Mouse (Mus musculus): ENCODE results near the gene Dcaf15. TPM values are rescaled to one million over a fixed set of nuclear protein-coding genes. Genes with fewer than 3 reads are reported as not detected.

The Dcaf15 gene
- polyA plus RNA-seq, 1 experiment from 2014 or later: 10.8 TPM

DNA sequence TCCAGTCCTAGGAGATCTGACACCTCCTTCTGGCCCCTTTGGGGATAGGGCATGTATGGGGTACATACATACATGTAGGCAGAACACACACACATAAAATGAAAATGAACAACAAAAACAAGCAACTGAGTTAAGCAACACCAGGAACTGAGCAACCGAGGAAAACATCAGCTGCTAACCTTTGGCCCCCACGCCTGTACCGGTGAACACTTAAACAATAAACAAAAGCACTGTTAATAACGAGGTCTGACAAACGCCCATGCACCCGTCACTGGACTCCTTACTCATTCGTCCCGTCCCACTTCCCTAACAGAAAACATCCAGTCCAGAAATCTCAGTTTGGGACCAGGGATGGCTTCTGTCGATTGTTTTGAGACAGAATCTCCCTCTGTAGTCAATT is 15.3 kb downstream of the Dcaf15 start:
- peaks cover 80% of the 10 kb centered on the region for H3K36me3 ChIP-seq (ENCODE audit: control insufficient read depth, insufficient read depth, low read length)
- H3K9me3 ChIP-seq (ENCODE audit: control insufficient read depth, low read length): no peaks in the 10 kb centered on the region
- H3K4me1 ChIP-seq (replicated peaks; ENCODE audit: control insufficient read depth, insufficient read depth, low read length): no peaks in the 10 kb centered on the region
- 80% methylated on average over 9 of the region's 9 CpGs for WGBS
- no peak overlapping the region for H3K4me3 ChIP-seq (ENCODE audit: low read depth, low read length)
- H3K9ac ChIP-seq (ENCODE audit: low read length): no peak overlapping the region
- ATAC-seq (replicated peaks; ENCODE audit: low FRiP score, low TSS enrichment, low read depth) (no peak), DNase-seq (ENCODE audit: low spot score) (no peak)
- no peaks in the 10 kb centered on the region for H3K27me3 ChIP-seq (replicated peaks; ENCODE audit: control insufficient read depth, insufficient read depth, low read length)
- H3K4me2 ChIP-seq (ENCODE audit: low read length): no peak overlapping the region
- H3K27ac ChIP-seq (ENCODE audit: low read depth): no peak overlapping the region

- no peaks in the 10 kb centered on the region for H3K9me3 ChIP-seq (ENCODE audit: control insufficient read depth, low read length)
- no peak overlapping the region for H3K4me2 ChIP-seq (ENCODE audit: low read length)
- H3K27ac ChIP-seq (ENCODE audit: low read depth): no peak overlapping the region
- DNase-seq (ENCODE audit: low spot score): no peak
- peaks cover 80% of the 10 kb centered on the region for H3K36me3 ChIP-seq (ENCODE audit: control insufficient read depth, insufficient read depth, low read length)
- no peak for ATAC-seq (replicated peaks; ENCODE audit: low FRiP score, low TSS enrichment, low read depth)
- no peak overlapping the region for H3K9ac ChIP-seq (ENCODE audit: low read length)
- no peak overlapping the region for H3K4me3 ChIP-seq (ENCODE audit: low read depth, low read length)
- H3K27me3 ChIP-seq (replicated peaks; ENCODE audit: control insufficient read depth, insufficient read depth, low read length): no peaks in the 10 kb centered on the region
- WGBS: 93% methylated on average over 14 of the region's 14 CpGs
- H3K4me1 ChIP-seq (replicated peaks; ENCODE audit: control insufficient read depth, insufficient read depth, low read length): no peaks in the 10 kb centered on the region
These were observed 16.7 kb downstream of the Dcaf15 start for GRCm38 (mm10) chr8:84087821-84088220.

GRCm38 (mm10) chr8:84087156-84087555 is 17.4 kb downstream of the Dcaf15 start:
- no peaks in the 10 kb centered on the region for H3K27me3 ChIP-seq (replicated peaks; ENCODE audit: control insufficient read depth, insufficient read depth, low read length)
- H3K36me3 ChIP-seq (ENCODE audit: control insufficient read depth, insufficient read depth, low read length): peaks cover 80% of the 10 kb centered on the region
- H3K9ac ChIP-seq (ENCODE audit: low read length): no peak overlapping the region

GRCm38 (mm10) chr8:84084341-84085115 is 20.0 kb downstream of the Dcaf15 start:
- H3K4me3 ChIP-seq (ENCODE audit: low read depth, low read length): no peak overlapping the region
- H3K4me2 ChIP-seq (ENCODE audit: low read length): no peak overlapping the region
- H3K27ac ChIP-seq (ENCODE audit: low read depth): no peak overlapping the region
- H3K9me3 ChIP-seq (ENCODE audit: control insufficient read depth, low read length): no peaks in the 10 kb centered on the region
- no peaks in the 10 kb centered on the region for H3K4me1 ChIP-seq (replicated peaks; ENCODE audit: control insufficient read depth, insufficient read depth, low read length)
- no peak overlapping the region for H3K9ac ChIP-seq (ENCODE audit: low read length)
- H3K27me3 ChIP-seq (replicated peaks; ENCODE audit: control insufficient read depth, insufficient read depth, low read length): no peaks in the 10 kb centered on the region
- no peak for ATAC-seq (replicated peaks; ENCODE audit: low FRiP score, low TSS enrichment, low read depth)
- H3K36me3 ChIP-seq (ENCODE audit: control insufficient read depth, insufficient read depth, low read length): peaks cover 82% of the 10 kb centered on the region
- WGBS: 52% methylated on average over 42 of the region's 42 CpGs
- no peak for DNase-seq (ENCODE audit: low spot score)

More at GRCm38 (mm10) chr8:84087156-84087555, 17.4 kb downstream of the Dcaf15 start:
- no peak overlapping the region for H3K27ac ChIP-seq (ENCODE audit: low read depth)
- no peak overlapping the region for H3K4me3 ChIP-seq (ENCODE audit: low read depth, low read length)
- WGBS: 88% methylated on average over 7 of the region's 7 CpGs
- ATAC-seq (replicated peaks; ENCODE audit: low FRiP score, low TSS enrichment, low read depth): no peak
- H3K4me1 ChIP-seq (replicated peaks; ENCODE audit: control insufficient read depth, insufficient read depth, low read length): no peaks in the 10 kb centered on the region
- no peak overlapping the region for H3K4me2 ChIP-seq (ENCODE audit: low read length)
- no peak for DNase-seq (ENCODE audit: low spot score)
- H3K9me3 ChIP-seq (ENCODE audit: control insufficient read depth, low read length): no peaks in the 10 kb centered on the region

- H3K4me1 ChIP-seq (replicated peaks; ENCODE audit: control insufficient read depth, insufficient read depth, low read length): no peaks in the 10 kb centered on the region
- H3K9me3 ChIP-seq (ENCODE audit: control insufficient read depth, low read length): no peaks in the 10 kb centered on the region
- no peak overlapping the region for H3K27ac ChIP-seq (ENCODE audit: low read depth)
- no peak overlapping the region for H3K4me2 ChIP-seq (ENCODE audit: low read length)
- ATAC-seq (replicated peaks; ENCODE audit: low FRiP score, low TSS enrichment, low read depth) (no peak), DNase-seq (ENCODE audit: low spot score) (no peak)
- 26% methylated on average over 8 of the region's 8 CpGs for WGBS
- no peak overlapping the region for H3K9ac ChIP-seq (ENCODE audit: low read length)
- peaks cover 83% of the 10 kb centered on the region for H3K36me3 ChIP-seq (ENCODE audit: control insufficient read depth, insufficient read depth, low read length)
- no peaks in the 10 kb centered on the region for H3K27me3 ChIP-seq (replicated peaks; ENCODE audit: control insufficient read depth, insufficient read depth, low read length)
- no peak overlapping the region for H3K4me3 ChIP-seq (ENCODE audit: low read depth, low read length)
These were observed 20.7 kb downstream of the Dcaf15 start for GRCm38 (mm10) chr8:84083829-84084241.

DNA sequence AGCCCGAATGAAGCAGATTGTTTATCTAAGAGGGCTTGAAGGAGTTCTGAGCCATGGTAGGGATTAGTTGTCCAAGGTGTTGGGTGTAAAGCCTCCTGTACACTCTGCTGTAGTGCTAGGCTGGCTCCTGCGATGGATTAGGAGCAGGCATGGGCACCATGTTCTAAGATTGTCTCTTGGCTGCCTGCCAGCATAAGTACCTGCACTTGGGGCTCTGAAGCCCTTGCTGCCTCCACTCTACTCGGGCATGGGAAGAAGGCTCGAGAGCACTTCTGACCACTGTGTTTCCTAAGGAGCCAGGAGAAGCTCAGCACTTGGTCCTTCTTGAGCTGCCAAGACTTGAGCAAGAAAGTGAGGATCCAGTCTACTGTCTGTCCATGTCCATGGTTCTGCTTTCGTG is 25.4 kb downstream of the Dcaf15 start:
- 79% methylated on average over 5 of the region's 5 CpGs for WGBS
- ATAC-seq (replicated peaks; ENCODE audit: low FRiP score, low TSS enrichment, low read depth): no peak
- Histone ChIP-seq H3K4me2 (ENCODE audit: low read length) (no peak overlapping the region), H3K27me3 (replicated peaks; ENCODE audit: control insufficient read depth, insufficient read depth, low read length) (no peaks in the 10 kb centered on the region), H3K9me3 (ENCODE audit: control insufficient read depth, low read length) (no peaks in the 10 kb centered on the region), H3K4me1 (replicated peaks; ENCODE audit: control insufficient read depth, insufficient read depth, low read length) (no peaks in the 10 kb centered on the region), H3K4me3 (ENCODE audit: low read depth, low read length) (no peak overlapping the region), H3K36me3 (ENCODE audit: control insufficient read depth, insufficient read depth, low read length) (peaks cover 64% of the 10 kb centered on the region), H3K27ac (ENCODE audit: low read depth) (no peak overlapping the region), H3K9ac (ENCODE audit: low read length) (no peak overlapping the region)
- no peak for DNase-seq (ENCODE audit: low spot score)

- no peaks in the 10 kb centered on the region for H3K9me3 ChIP-seq (ENCODE audit: control insufficient read depth, low read length)
- no peak overlapping the region for H3K4me2 ChIP-seq (ENCODE audit: low read length)
- no peak for DNase-seq (ENCODE audit: low spot score)
- WGBS: 49% methylated on average over 3 of the region's 3 CpGs
- no peak overlapping the region for H3K9ac ChIP-seq (ENCODE audit: low read length)
- H3K27me3 ChIP-seq (replicated peaks; ENCODE audit: control insufficient read depth, insufficient read depth, low read length): no peaks in the 10 kb centered on the region
- H3K27ac ChIP-seq (ENCODE audit: low read depth): no peak overlapping the region
- ATAC-seq (replicated peaks; ENCODE audit: low FRiP score, low TSS enrichment, low read depth): no peak
- H3K36me3 ChIP-seq (ENCODE audit: control insufficient read depth, insufficient read depth, low read length): peaks cover 44% of the 10 kb centered on the region
- no peak overlapping the region for H3K4me3 ChIP-seq (ENCODE audit: low read depth, low read length)
- 0 out of 2 replicates have a peak, but pooled peaks cover 5% of the 10 kb centered on the region for H3K4me1 ChIP-seq (replicated peaks; ENCODE audit: control insufficient read depth, insufficient read depth, low read length)
These were observed 27.7 kb downstream of the Dcaf15 start for GRCm38 (mm10) chr8:84076849-84077248.

DNA sequence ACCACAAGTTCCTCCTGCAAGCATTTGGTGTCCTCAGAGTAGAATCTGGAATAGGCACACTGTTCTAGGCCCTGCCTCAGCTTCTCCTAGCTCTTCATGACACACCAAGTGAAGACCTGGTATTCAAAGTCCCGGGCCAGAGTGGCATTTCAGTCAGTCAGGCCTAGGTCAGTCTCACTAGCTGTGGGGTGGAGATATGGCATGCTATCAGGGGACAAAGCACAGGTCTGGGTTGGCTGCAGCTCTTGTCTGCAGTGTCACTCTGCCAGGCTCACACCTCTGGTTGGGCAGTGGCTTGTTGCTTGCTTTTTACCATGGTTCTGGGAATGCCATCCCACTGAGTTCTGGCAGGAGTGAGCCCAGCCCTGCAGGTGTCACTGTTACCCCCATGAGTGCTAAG is 28.2 kb downstream of the Dcaf15 start:
- H3K9ac ChIP-seq (ENCODE audit: low read length): no peak overlapping the region
- H3K36me3 ChIP-seq (ENCODE audit: control insufficient read depth, insufficient read depth, low read length): peaks cover 39% of the 10 kb centered on the region
- H3K4me2 ChIP-seq (ENCODE audit: low read length): no peak overlapping the region
- no peak overlapping the region for H3K27ac ChIP-seq (ENCODE audit: low read depth)
- H3K27me3 ChIP-seq (replicated peaks; ENCODE audit: control insufficient read depth, insufficient read depth, low read length): no peaks in the 10 kb centered on the region
- H3K9me3 ChIP-seq (ENCODE audit: control insufficient read depth, low read length): no peaks in the 10 kb centered on the region
- no peak overlapping the region for H3K4me3 ChIP-seq (ENCODE audit: low read depth, low read length)
- WGBS: 68% methylated on average over 1 of the region's 1 CpGs
- DNase-seq (ENCODE audit: low spot score) (no peak), ATAC-seq (replicated peaks; ENCODE audit: low FRiP score, low TSS enrichment, low read depth) (no peak)
- H3K4me1 ChIP-seq (replicated peaks; ENCODE audit: control insufficient read depth, insufficient read depth, low read length): 0 out of 2 replicates have a peak, but pooled peaks cover 5% of the 10 kb centered on the region

All from intestine, embryonic 14.5 days (tissue).